Mouse (Mus musculus) liver, postnatal 0 days (tissue): ENCODE measurements around the gene Hdac8.

Experiments
- CTCF ChIP-seq: sonication (generic); IDR thresholded peaks from 2 replicates; pipeline ENCODE4 v1.5.1; 2016; ENCODE audit warnings: antibody characterized with exemption, low read depth
- EP300 ChIP-seq: IDR thresholded peaks from 2 replicates; pipeline ENCODE4 v1.6.1; 2016; ENCODE audit warnings: antibody characterized with exemption, low read depth, mild to moderate bottlenecking

DNA sequence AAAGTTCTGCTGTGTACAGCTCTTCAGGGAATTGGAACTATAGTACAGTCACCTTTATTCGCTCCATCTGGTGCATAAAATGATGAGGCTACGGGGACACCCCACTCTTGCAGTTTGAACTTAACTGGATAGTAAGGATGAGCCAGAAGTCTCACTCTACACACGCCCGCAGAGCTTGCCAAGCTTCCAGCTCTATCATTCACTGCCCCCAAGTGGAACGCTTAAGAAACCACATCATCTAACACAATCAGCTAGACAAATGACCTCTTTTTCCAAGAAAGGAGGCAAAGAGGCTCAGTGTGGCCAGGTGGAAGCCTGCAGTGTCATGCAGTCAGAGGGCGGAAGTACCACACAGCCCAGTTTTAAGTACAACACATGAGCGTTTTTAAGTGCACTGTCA is 19.6 kb downstream of the Hdac8 start:
- no peak for TF ChIP-seq CTCF
- TF ChIP-seq EP300: no peak
